Mouse (Mus musculus): ENCODE measurements at regions not wholly inside any gene's neighbourhood (a gene's known extent, or its start where the extent isn't known, plus 50 kb on each side); places are given as distances from the start of the nearest gene placed in this dataset.

- in situ Hi-C loops (cut with MboI; ENCODE audit: low pct_ligation_motif_present, low pct_unique_long_range_greater_than_20kb, low sequenced_read_pairs) (no loop called here), dilution Hi-C loops (cut with MboI; ENCODE audit: extremely low pct_ligation_motif_present, extremely low pct_unique_long_range_greater_than_20kb, low sequenced_read_pairs) (no loop called here)
- no peak overlapping the region for H3K4me3 ChIP-seq (replicated peaks in 1 of 3; ENCODE audit: low read depth in 2 of 3, low read length in 2 of 3, poor library complexity in 1 of 3)
- DNase-seq (ENCODE audit: extremely low read depth), result no peak
- H3K9ac ChIP-seq (ENCODE audit: insufficient read depth, low read depth), result no peak overlapping the region
- no peaks in the 10 kb centered on the region for H3K4me1 ChIP-seq (ENCODE audit: control insufficient read depth in 1 of 2, insufficient read depth in 2 of 2)
- no peak overlapping the region for H3K4me2 ChIP-seq (ENCODE audit: insufficient read depth, low read depth, poor library complexity, severe bottlenecking)
- H3K79me2 ChIP-seq (replicated peaks; ENCODE audit: control insufficient read depth, extremely low read depth, insufficient read depth, poor library complexity, severe bottlenecking), result no peaks in the 10 kb centered on the region
- no peaks in the 10 kb centered on the region for H3K9me3 ChIP-seq (replicated peaks; ENCODE audit: low read length)
- H3K27ac ChIP-seq (ENCODE audit: insufficient read depth, low read depth), result no peak overlapping the region
- TF ChIP-seq E2F4 (IDR thresholded peaks at IDR 0.05; ENCODE audit: insufficient replicate concordance, low read depth, low read length), result no peak
- TF ChIP-seq RCOR1 (conservative IDR thresholded peaks at IDR 0.05; ENCODE audit: low read depth, low read length), result no peak
- TF ChIP-seq NRF1 (IDR thresholded peaks at IDR 0.05; ENCODE audit: low read depth, low read length), result no peak
- no peak for TF ChIP-seq ETS1 (conservative IDR thresholded peaks at IDR 0.05; ENCODE audit: low read depth, low read length)
- TF ChIP-seq ELF1 (IDR thresholded peaks at IDR 0.05; ENCODE audit: low read depth, low read length), result no peak
- no peak for TF ChIP-seq MYC (IDR thresholded peaks at IDR 0.05; ENCODE audit: low read depth, low read length)
- TF ChIP-seq UBTF (IDR thresholded peaks at IDR 0.05; ENCODE audit: low read depth, low read length), result no peak
- no peak for TF ChIP-seq HCFC1 (IDR thresholded peaks at IDR 0.05; ENCODE audit: low read depth, low read length)
- TF ChIP-seq JUND (conservative IDR thresholded peaks at IDR 0.05; ENCODE audit: low read depth, low read length), result no peak
- TF ChIP-seq RAD21 (IDR thresholded peaks at IDR 0.05; ENCODE audit: low read depth, low read length), result no peak
- no peak for TF ChIP-seq NELFE (IDR thresholded peaks at IDR 0.05; ENCODE audit: low read depth, low read length)
- TF ChIP-seq USF1 (IDR thresholded peaks at IDR 0.05; ENCODE audit: low read depth, low read length), result no peak
- no peak for TF ChIP-seq PAX5 (IDR thresholded peaks at IDR 0.05; ENCODE audit: low read length)
- TF ChIP-seq IRF4 (IDR thresholded peaks at IDR 0.05; ENCODE audit: low read depth, low read length), result no peak
- no peak for TF ChIP-seq MAX (IDR thresholded peaks at IDR 0.05; ENCODE audit: low read length)
- no peak for TF ChIP-seq JUN (IDR thresholded peaks at IDR 0.05; ENCODE audit: insufficient read depth, low read depth, low read length)
- H3K27me3 ChIP-seq (replicated peaks), result peaks cover 69% of the 10 kb centered on the region
- no peaks in the 10 kb centered on the region for H3K36me3 ChIP-seq (replicated peaks in 1 of 2; ENCODE audit: control insufficient read depth in 1 of 2, insufficient read depth in 1 of 2, low read length in 1 of 2)
These were observed 488.5 kb downstream of the Tns1 start for GRCm38 (mm10) chr1:73635709-73636108.

- H3K36me3 ChIP-seq (replicated peaks in 1 of 2; ENCODE audit: control insufficient read depth in 1 of 2, insufficient read depth in 1 of 2, low read length in 1 of 2), result no peaks in the 10 kb centered on the region
- TF ChIP-seq RCOR1 (conservative IDR thresholded peaks at IDR 0.05; ENCODE audit: low read depth, low read length) (no peak), IRF4 (IDR thresholded peaks at IDR 0.05; ENCODE audit: low read depth, low read length) (no peak), PAX5 (IDR thresholded peaks at IDR 0.05; ENCODE audit: low read length) (no peak), ZMIZ1 (IDR thresholded peaks at IDR 0.05; ENCODE audit: low read depth, low read length) (no peak), ZNF384 (IDR thresholded peaks at IDR 0.05; ENCODE audit: low read depth, low read length) (no peak), MAX (IDR thresholded peaks at IDR 0.05; ENCODE audit: low read length) (no peak), RAD21 (IDR thresholded peaks at IDR 0.05; ENCODE audit: low read depth, low read length) (no peak), EP300 (IDR thresholded peaks at IDR 0.05; ENCODE audit: low read length) (no peak)
- no peak overlapping the region for H3K9ac ChIP-seq (ENCODE audit: insufficient read depth, low read depth)
- in situ Hi-C loops (cut with MboI; ENCODE audit: low pct_ligation_motif_present, low pct_unique_long_range_greater_than_20kb, low sequenced_read_pairs) (no loop called here), dilution Hi-C loops (cut with MboI; ENCODE audit: extremely low pct_ligation_motif_present, extremely low pct_unique_long_range_greater_than_20kb, low sequenced_read_pairs) (no loop called here)
- H3K27me3 ChIP-seq (replicated peaks), result peaks cover 70% of the 10 kb centered on the region
- no peak overlapping the region for H3K4me2 ChIP-seq (ENCODE audit: insufficient read depth, low read depth, poor library complexity, severe bottlenecking)
- no peaks in the 10 kb centered on the region for H3K79me2 ChIP-seq (replicated peaks; ENCODE audit: control insufficient read depth, extremely low read depth, insufficient read depth, poor library complexity, severe bottlenecking)
- no peak overlapping the region for H3K4me3 ChIP-seq (replicated peaks in 1 of 3; ENCODE audit: low read depth in 2 of 3, low read length in 2 of 3, poor library complexity in 1 of 3)
- no peak overlapping the region for H3K27ac ChIP-seq (ENCODE audit: insufficient read depth, low read depth)
- H3K4me1 ChIP-seq (ENCODE audit: control insufficient read depth in 1 of 2, insufficient read depth in 2 of 2), result no peaks in the 10 kb centered on the region
- H3K9me3 ChIP-seq (replicated peaks; ENCODE audit: low read length), result no peaks in the 10 kb centered on the region
- DNase-seq (ENCODE audit: extremely low read depth), result no peak
These were observed 489.4 kb downstream of the Tns1 start for GRCm38 (mm10) chr1:73634871-73635270.
